Mouse (Mus musculus) hindbrain, embryonic 16.5 days (tissue): ENCODE data around the gene Pou2f2. TPM values are rescaled to one million over a fixed set of nuclear protein-coding genes. Genes with fewer than 3 reads are reported as not detected.

Experiments
- ATAC-seq: fragments of 200-750 bp; cut with Nextera tagmentation; 2 replicates; pipeline ENCODE4 v1.8.0; 2017; ENCODE audit warnings: moderate TSS enrichment, moderate library complexity
- H3K27ac ChIP-seq: fragments of 300-500 bp; sonication (generic); 2 replicates; pipeline ENCODE4 v1.5.1; 2014; ENCODE audit warnings: low read depth, mild to moderate bottlenecking, control low read depth, low read length, moderate library complexity
- H3K27me3 ChIP-seq: fragments of 300-500 bp; sonication (generic); replicated peaks from 2 replicates; pipeline ENCODE4 v1.6.1; 2014; ENCODE audit warnings: low read length; ENCODE audit not compliant: control insufficient read depth, insufficient read depth
- H3K36me3 ChIP-seq: fragments of 300-500 bp; sonication (generic); 2 replicates; pipeline ENCODE4 v1.6.1; 2014; ENCODE audit warnings: mild to moderate bottlenecking, low read length, moderate library complexity, mixed read lengths; ENCODE audit not compliant: control insufficient read depth, insufficient read depth
- H3K4me1 ChIP-seq: fragments of 300-500 bp; sonication (generic); 2 replicates; pipeline ENCODE4 v1.6.1; 2014; ENCODE audit warnings: low read depth, low read length; ENCODE audit not compliant: control insufficient read depth, insufficient read depth
- H3K4me2 ChIP-seq: fragments of 300-500 bp; sonication (generic); 2 replicates; pipeline ENCODE4 v1.6.1; 2014; ENCODE audit warnings: mild to moderate bottlenecking, low read length, control low read depth, moderate library complexity
- H3K4me3 ChIP-seq: fragments of 300-500 bp; sonication (generic); 2 replicates; pipeline ENCODE4 v1.5.1; 2014; ENCODE audit warnings: mild to moderate bottlenecking, low read length, control low read depth, moderate library complexity
- H3K9ac ChIP-seq: fragments of 300-500 bp; sonication (generic); 2 replicates; pipeline ENCODE4 v1.6.1; 2014; ENCODE audit warnings: low read depth, mild to moderate bottlenecking, control low read depth, low read length, moderate library complexity
- H3K9me3 ChIP-seq: fragments of 300-500 bp; sonication (generic); 2 replicates; pipeline ENCODE4 v1.6.1; 2014; ENCODE audit warnings: mild to moderate bottlenecking, low read length, moderate library complexity; ENCODE audit not compliant: control insufficient read depth
- WGBS: fragments of 180-500 bp; shearing (Covaris S2); extraction: QIAGEN DNeasy Blood & Tissue Kit; methylation state at CpG from one replicate; pipeline ENCODE4 v1.1.7; 2014; 5-methylcytosine and 5-hydroxymethylcytosine counted together
- polyA plus RNA-seq: library from polyadenylated mRNA; unstranded; fragments of >200 nt; fragmentation: Nextera tagmentation; extraction: Ambion mirVana; gene quantifications from 2 replicates; pipeline ENCODE4 v1.2.1, GENCODE M21; 2015

Pou2f2 gene
- polyA plus RNA-seq, 1 experiment from 2014 or later: 19.8 TPM

GRCm38 (mm10) chr7:25068724-25069123, 110.8 kb downstream of the Pou2f2 start:
- H3K4me1 ChIP-seq: peaks cover 38% of the 10 kb centered on the region
- WGBS: 12% methylated on average over 2 of the region's 2 CpGs
- no peak for ATAC-seq
- no peak overlapping the region for H3K9ac ChIP-seq
- H3K4me3 ChIP-seq: no peak overlapping the region
- peaks cover 22% of the 10 kb centered on the region for H3K36me3 ChIP-seq
- H3K27me3 ChIP-seq: no peaks in the 10 kb centered on the region
- H3K9me3 ChIP-seq: no peaks in the 10 kb centered on the region
- no peak overlapping the region for H3K27ac ChIP-seq
- H3K4me2 ChIP-seq: peak overlapping the region; percentile 61

- Histone ChIP-seq H3K4me1 (peaks cover 32% of the 10 kb centered on the region), H3K27me3 (no peaks in the 10 kb centered on the region), H3K9me3 (no peaks in the 10 kb centered on the region), H3K4me2 (peak overlapping the region; percentile 61), H3K9ac (no peak overlapping the region), H3K36me3 (peaks cover 26% of the 10 kb centered on the region), H3K4me3 (no peak overlapping the region), H3K27ac (no peak overlapping the region)
- WGBS: 79% methylated on average over 22 of the region's 22 CpGs
- no peak for ATAC-seq
These were observed 111.4 kb downstream of the Pou2f2 start for GRCm38 (mm10) chr7:25067909-25068656.

GRCm38 (mm10) chr7:25067338-25067737, 112.2 kb downstream of the Pou2f2 start:
- H3K36me3 ChIP-seq: peaks cover 33% of the 10 kb centered on the region
- H3K27me3 ChIP-seq: no peaks in the 10 kb centered on the region
- H3K4me2 ChIP-seq: no peak overlapping the region
- ATAC-seq: no peak
- no peak overlapping the region for H3K9ac ChIP-seq
- no peak overlapping the region for H3K4me3 ChIP-seq
- 97% methylated on average over 7 of the region's 7 CpGs for WGBS
- peaks cover 31% of the 10 kb centered on the region for H3K4me1 ChIP-seq
- H3K27ac ChIP-seq: no peak overlapping the region
- no peaks in the 10 kb centered on the region for H3K9me3 ChIP-seq

- no peak overlapping the region for H3K4me3 ChIP-seq
- H3K36me3 ChIP-seq: peaks cover 55% of the 10 kb centered on the region
- H3K9me3 ChIP-seq: no peaks in the 10 kb centered on the region
- H3K27ac ChIP-seq: no peak overlapping the region
- WGBS: 93% methylated on average over 8 of the region's 8 CpGs
- no peak overlapping the region for H3K4me2 ChIP-seq
- peaks cover 7% of the 10 kb centered on the region for H3K4me1 ChIP-seq
- no peaks in the 10 kb centered on the region for H3K27me3 ChIP-seq
- no peak for ATAC-seq
- H3K9ac ChIP-seq: no peak overlapping the region
These were observed 115.6 kb downstream of the Pou2f2 start for GRCm38 (mm10) chr7:25063900-25064299.

- Histone ChIP-seq H3K4me2 (no peak overlapping the region), H3K4me1 (peaks cover 2% of the 10 kb centered on the region), H3K4me3 (no peak overlapping the region), H3K27ac (no peak overlapping the region), H3K9me3 (no peaks in the 10 kb centered on the region), H3K36me3 (peaks cover 60% of the 10 kb centered on the region), H3K27me3 (no peaks in the 10 kb centered on the region), H3K9ac (no peak overlapping the region)
- ATAC-seq: no peak
- whole genome bisulfite sequencing: 92% methylated on average over 6 of the region's 6 CpGs
These were observed 116.2 kb downstream of the Pou2f2 start for GRCm38 (mm10) chr7:25063346-25063745.

GRCm38 (mm10) chr7:25058836-25059235, 120.7 kb downstream of the Pou2f2 start:
- no peak overlapping the region for H3K4me2 ChIP-seq
- no peak for ATAC-seq
- H3K4me1 ChIP-seq: no peaks in the 10 kb centered on the region
- no peaks in the 10 kb centered on the region for H3K9me3 ChIP-seq
- H3K27ac ChIP-seq: no peak overlapping the region
- H3K36me3 ChIP-seq: peaks cover 66% of the 10 kb centered on the region
- 89% methylated on average over 14 of the region's 14 CpGs for WGBS
- no peaks in the 10 kb centered on the region for H3K27me3 ChIP-seq
- H3K9ac ChIP-seq: no peak overlapping the region
- no peak overlapping the region for H3K4me3 ChIP-seq

- H3K9me3 ChIP-seq: no peaks in the 10 kb centered on the region
- no peaks in the 10 kb centered on the region for H3K27me3 ChIP-seq
- no peak overlapping the region for H3K4me3 ChIP-seq
- peaks cover 69% of the 10 kb centered on the region for H3K36me3 ChIP-seq
- H3K27ac ChIP-seq: no peak overlapping the region
- H3K9ac ChIP-seq: no peak overlapping the region
- H3K4me1 ChIP-seq: no peaks in the 10 kb centered on the region
- no peak for ATAC-seq
- no peak overlapping the region for H3K4me2 ChIP-seq
- WGBS: 95% methylated on average over 8 of the region's 8 CpGs
These were observed 121.1 kb downstream of the Pou2f2 start for GRCm38 (mm10) chr7:25058394-25058793.

GRCm38 (mm10) chr7:25057888-25058287, 121.6 kb downstream of the Pou2f2 start:
- peaks cover 65% of the 10 kb centered on the region for H3K36me3 ChIP-seq
- WGBS: 99% methylated on average over 5 of the region's 5 CpGs
- no peaks in the 10 kb centered on the region for H3K9me3 ChIP-seq
- ATAC-seq: no peak
- H3K9ac ChIP-seq: no peak overlapping the region
- no peaks in the 10 kb centered on the region for H3K4me1 ChIP-seq
- H3K4me3 ChIP-seq: no peak overlapping the region
- H3K27me3 ChIP-seq: no peaks in the 10 kb centered on the region
- H3K4me2 ChIP-seq: no peak overlapping the region
- no peak overlapping the region for H3K27ac ChIP-seq

GRCm38 (mm10) chr7:25056951-25057350, 122.6 kb downstream of the Pou2f2 start:
- Histone ChIP-seq H3K36me3 (peaks cover 56% of the 10 kb centered on the region), H3K27me3 (no peaks in the 10 kb centered on the region), H3K4me3 (no peak overlapping the region), H3K4me2 (no peak overlapping the region), H3K9me3 (no peaks in the 10 kb centered on the region), H3K9ac (no peak overlapping the region), H3K4me1 (no peaks in the 10 kb centered on the region), H3K27ac (no peak overlapping the region)
- 63% methylated on average over 4 of the region's 4 CpGs for WGBS
- no peak for ATAC-seq
